Mouse (Mus musculus): ENCODE results near the gene Enkd1. TPM values are rescaled to one million over a fixed set of nuclear protein-coding genes. Genes with fewer than 3 reads are reported as not detected.

The Enkd1 gene
- total RNA-seq, 1 experiment from 2014 or later: not detected

DNA sequence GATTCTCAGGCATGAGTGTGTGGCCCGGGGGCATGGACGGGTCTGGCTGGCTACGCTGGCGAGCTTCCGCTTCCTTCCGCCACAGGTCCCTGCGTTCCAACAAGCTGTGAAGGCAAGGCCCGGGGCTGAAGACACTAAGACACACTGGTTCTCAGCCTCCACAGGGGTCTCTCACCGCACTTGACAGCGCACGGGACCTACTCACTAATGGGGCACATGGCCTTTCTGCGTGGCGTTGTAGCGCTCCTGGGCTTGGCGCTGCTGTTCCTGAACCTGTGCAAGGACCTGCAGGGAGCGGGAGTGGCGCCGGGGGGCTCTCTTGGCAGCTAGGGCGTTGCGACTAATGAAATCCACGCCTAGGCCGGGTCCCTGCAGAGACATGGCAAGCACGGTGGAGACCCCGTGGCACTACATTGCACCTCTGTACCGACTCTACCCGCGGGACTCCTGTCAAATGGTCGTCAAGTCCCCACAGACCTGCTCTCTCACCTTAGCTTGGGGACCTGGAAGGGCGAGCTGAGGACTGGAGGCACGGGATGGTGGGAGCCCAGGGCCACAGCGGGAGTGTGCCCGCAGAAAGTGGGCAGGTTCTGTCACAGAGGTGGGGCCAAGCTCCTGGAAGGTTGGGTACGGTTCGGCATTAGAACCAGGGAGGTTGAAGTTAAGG, 3.7 kb downstream of the Enkd1 start:
- no peak for ATAC-seq (replicated peaks; ENCODE audit: insufficient number of reproducible peaks, low FRiP score, low TSS enrichment, poor library complexity, severe bottlenecking)

- ATAC-seq (replicated peaks; ENCODE audit: insufficient number of reproducible peaks, low FRiP score, low TSS enrichment, poor library complexity, severe bottlenecking): no peak
These were observed 5.1 kb downstream of the Enkd1 start for GRCm38 (mm10) chr8:105702731-105703415.

GRCm38 (mm10) chr8:105702001-105702401, 6.0 kb downstream of the Enkd1 start:
- ATAC-seq (replicated peaks; ENCODE audit: insufficient number of reproducible peaks, low FRiP score, low TSS enrichment, poor library complexity, severe bottlenecking): no peak

GRCm38 (mm10) chr8:105700966-105701824, 6.8 kb downstream of the Enkd1 start, which contains the start of the genes Acd and Pard6a:
Gene Acd, minus strand, starts transcription at chr8:105701102.
Gene Pard6a, plus strand, starts transcription at chr8:105701148.
- peak; percentile 75 for ATAC-seq (replicated peaks; ENCODE audit: insufficient number of reproducible peaks, low FRiP score, low TSS enrichment, poor library complexity, severe bottlenecking)

DNA sequence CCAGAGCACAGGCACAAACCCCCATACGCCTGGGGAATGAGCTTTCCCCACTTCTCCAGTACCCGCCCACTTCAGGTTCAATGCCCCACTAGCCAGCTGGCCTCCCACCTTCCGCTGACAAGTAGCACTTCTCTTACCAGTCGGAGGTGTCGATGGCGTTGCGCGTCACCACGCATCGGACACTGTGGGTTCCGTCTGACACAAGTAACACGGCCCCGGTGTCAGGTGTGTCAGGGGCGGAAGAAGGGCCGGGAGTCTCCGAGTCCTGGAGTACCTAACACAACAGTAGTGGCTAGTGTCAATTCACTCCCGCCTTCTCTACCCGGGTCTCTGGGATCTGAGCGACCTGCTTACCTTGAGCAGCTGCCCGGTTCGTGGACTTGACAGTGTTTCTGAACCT, 7.4 kb downstream of the Enkd1 start:
- ATAC-seq (replicated peaks; ENCODE audit: insufficient number of reproducible peaks, low FRiP score, low TSS enrichment, poor library complexity, severe bottlenecking): peak; percentile 45

GRCm38 (mm10) chr8:105699488-105700215, 8.4 kb downstream of the Enkd1 start:
- no peak for ATAC-seq (replicated peaks; ENCODE audit: insufficient number of reproducible peaks, low FRiP score, low TSS enrichment, poor library complexity, severe bottlenecking)

GRCm38 (mm10) chr8:105698734-105699133, 9.3 kb downstream of the Enkd1 start:
- no peak for ATAC-seq (replicated peaks; ENCODE audit: insufficient number of reproducible peaks, low FRiP score, low TSS enrichment, poor library complexity, severe bottlenecking)

DNA sequence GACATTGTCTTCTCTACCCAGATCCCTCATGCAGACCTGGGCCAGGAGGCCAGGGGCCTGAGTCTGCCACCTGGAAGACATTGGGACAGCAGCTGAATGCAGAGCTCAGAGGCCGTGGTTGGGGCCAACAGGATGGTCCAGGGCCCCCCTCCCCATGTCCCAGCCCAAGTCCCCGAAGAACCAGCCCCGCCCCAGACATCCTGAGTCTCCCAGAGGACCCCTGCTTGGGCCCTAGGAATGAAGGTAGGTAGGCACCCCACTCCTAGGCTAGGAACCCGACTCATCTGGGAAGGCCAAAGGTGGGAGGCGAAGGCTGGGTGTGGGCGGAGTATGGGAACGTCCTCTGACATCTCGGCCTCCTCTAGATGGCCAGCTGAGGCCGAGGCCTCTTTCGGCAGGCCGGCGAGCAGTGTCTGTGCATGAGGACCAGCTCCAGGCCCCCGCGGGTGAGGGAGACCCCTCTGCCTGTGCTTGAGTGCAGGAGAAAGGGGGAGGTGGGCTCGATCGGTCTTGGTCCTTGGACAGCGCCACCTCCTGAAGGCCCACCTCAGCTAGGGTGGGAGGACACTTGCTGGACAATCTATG, 10.7 kb downstream of the Enkd1 start:
- no peak for ATAC-seq (replicated peaks; ENCODE audit: insufficient number of reproducible peaks, low FRiP score, low TSS enrichment, poor library complexity, severe bottlenecking)

- no peak for ATAC-seq (replicated peaks; ENCODE audit: insufficient number of reproducible peaks, low FRiP score, low TSS enrichment, poor library complexity, severe bottlenecking)
These were observed 12.8 kb downstream of the Enkd1 start for GRCm38 (mm10) chr8:105695080-105695780.

DNA sequence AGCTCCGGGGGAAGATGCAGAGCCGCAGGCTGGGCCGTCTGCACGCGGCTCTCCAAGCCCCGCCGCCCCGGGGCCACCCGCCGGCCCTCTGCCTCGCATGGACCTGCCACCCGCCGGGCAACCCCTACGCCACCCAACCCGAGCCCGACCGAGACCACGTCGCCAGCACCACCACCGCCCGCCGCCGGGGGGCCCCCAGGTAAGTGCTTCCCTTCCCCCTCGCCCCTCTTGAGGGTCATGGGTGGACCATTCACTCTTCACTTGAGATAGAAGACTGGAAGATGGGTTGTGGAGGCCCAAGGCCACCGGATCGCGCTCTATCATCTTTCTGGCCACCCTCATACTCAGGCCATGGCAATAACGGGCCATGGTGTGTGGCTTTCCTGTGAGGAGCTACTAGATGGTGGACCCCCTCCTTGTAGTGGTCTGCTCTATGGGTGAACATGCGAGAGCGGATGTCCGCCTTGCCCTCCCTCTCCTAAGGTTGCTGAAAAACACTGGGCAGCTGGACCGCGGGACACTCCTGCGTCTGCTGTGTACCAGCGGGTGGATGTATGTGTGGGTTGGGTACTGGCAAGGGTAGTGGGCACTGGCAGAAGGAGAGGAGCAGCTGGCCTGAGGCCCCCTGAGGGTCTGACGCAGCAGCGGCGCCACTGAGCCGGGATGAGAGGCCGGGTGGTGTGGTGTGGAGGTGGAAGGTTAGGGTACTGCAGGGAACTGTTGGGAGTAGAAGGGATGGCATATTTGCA, 13.8 kb downstream of the Enkd1 start:
- no peak for ATAC-seq (replicated peaks; ENCODE audit: insufficient number of reproducible peaks, low FRiP score, low TSS enrichment, poor library complexity, severe bottlenecking)

DNA sequence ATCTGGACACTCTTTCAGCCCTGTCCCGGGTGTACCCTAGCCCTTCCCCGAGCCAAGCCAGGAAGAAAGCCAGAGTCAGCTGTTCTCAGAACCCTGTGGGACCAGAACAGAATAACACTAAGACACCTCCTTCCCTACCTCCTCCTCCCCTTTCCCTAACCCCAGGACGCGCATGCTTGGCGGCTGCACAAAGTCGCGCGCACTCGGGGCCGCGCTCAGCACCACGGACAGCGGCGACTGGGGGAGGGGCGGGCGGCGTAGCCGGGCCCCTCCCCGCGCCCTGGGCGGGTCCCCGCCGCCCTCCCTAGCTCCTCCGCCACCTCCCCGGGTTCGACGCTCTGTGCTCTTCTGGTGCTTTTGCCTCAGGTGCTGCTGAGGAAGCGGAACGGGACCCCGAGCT, 14.4 kb downstream of the Enkd1 start:
- no peak for ATAC-seq (replicated peaks; ENCODE audit: insufficient number of reproducible peaks, low FRiP score, low TSS enrichment, poor library complexity, severe bottlenecking)

DNA sequence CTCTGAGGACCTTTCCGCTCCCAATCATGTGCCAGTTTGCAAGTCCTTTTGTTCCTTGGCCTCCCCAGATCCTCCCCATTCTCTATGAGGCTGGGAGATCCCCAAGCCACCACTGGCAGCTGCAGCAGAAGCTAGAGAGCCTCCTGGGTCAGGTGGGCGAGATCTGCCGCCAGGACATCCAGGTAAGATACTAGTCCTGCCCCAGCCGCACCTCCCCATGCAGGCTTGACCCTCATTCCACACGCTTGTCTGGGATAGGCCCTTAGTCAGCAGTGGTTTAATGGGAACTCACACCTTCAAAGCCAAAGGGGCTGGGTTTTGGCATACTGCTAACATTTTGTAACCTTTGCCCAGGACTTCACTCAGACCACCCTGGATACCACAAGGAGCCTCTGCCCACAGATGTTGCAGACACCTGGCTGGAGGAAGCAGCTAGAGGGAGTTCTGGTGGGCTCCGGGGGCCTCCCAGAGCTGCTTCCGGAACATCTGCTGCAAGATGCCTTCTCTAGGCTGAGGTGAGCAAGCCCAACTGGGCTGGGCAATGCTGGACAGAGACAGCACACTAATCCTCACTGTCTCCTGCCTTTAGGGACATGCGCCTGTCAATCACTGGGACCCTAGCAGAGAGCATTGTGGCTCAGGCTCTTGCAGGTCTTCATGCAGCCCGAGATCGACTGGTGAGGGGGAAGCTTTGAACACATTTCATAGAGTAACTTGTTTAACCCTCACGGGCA, 15.4 kb downstream of the Enkd1 start:
- ATAC-seq (replicated peaks; ENCODE audit: insufficient number of reproducible peaks, low FRiP score, low TSS enrichment, poor library complexity, severe bottlenecking): no peak

DNA sequence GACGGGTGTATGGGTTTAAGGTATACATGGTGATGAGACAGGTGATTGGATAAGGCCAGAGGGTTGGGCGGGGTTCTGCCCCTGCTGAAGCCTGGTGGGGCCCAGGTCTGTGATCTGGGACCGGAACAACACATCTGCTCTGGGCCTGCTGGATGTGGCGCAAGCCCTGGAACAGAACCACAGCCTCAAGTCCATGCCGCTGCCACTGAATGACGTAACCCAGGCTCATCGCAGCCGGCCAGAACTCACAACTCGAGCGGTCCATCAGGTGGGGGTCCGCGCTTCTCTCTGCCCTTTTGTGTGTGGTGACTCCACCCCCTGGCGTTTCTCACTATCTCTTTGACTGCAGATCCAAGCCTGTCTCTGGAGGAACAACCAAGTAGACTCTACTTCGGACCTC, 17.0 kb downstream of the Enkd1 start:
- no peak for ATAC-seq (replicated peaks; ENCODE audit: insufficient number of reproducible peaks, low FRiP score, low TSS enrichment, poor library complexity, severe bottlenecking)

DNA sequence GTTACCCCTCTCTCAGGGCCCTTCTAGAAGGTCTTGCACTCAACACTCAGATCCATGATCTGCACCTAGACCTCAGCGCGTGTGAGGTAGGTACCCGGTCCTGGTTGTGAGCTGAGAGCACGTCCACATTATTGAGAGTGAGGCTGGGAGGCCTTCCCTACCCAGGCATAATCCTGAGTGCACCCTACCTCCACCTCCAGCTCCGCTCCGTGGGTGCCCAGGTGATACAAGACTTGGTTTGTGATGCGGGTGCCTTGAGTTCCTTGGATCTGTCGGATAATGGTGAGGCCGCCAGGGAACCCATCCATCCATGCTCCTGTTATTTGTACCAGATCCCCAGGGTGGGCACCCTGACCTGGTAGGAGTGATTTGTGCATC, 18.0 kb downstream of the Enkd1 start:
- ATAC-seq (replicated peaks; ENCODE audit: insufficient number of reproducible peaks, low FRiP score, low TSS enrichment, poor library complexity, severe bottlenecking): no peak

DNA sequence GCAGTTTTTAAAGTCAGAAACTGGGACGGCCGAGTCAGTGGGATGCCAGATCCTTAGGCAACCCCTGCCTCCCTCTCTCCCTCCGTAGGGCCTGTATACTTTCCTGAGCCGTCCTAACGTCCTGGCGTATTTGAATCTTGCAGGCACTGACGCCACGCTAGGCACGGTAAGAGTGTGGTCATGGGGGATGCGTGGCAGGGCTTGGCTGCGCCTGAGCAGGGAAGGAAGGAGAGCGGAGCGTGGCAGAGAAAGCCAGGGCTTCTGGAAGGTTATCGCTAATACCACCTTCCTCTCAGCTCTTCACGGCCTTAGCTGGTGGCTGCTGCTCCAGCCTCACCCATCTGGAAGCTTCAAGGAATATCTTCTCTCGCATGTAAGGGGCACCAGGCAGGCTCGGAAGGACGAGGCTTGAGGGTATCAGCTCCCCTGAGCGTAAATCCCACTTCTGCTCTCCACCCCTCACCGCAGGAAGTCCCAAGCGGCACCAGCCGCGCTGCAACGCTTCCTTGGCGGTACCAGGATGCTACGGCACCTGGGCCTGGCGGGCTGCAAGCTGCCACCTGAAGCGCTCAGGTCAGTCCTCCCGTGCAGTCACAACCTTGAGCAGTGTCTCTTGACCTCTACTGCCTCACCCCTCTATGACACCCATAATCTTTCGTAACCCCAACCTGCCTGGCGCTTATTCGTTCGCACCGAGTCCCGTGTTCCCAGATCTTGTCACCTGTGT, 18.6 kb downstream of the Enkd1 start:
- no peak for ATAC-seq (replicated peaks; ENCODE audit: insufficient number of reproducible peaks, low FRiP score, low TSS enrichment, poor library complexity, severe bottlenecking)

GRCm38 (mm10) chr8:105688242-105688752, 19.7 kb downstream of the Enkd1 start:
- ATAC-seq (replicated peaks; ENCODE audit: insufficient number of reproducible peaks, low FRiP score, low TSS enrichment, poor library complexity, severe bottlenecking): no peak
